Mouse (Mus musculus): ENCODE measurements around the gene Slc25a25. TPM values are rescaled to one million over a fixed set of nuclear protein-coding genes. Genes with fewer than 3 reads are reported as not detected.

The Slc25a25 gene
- total and polyA plus RNA-seq, 3 experiments = 6.6 to 10.0 (median 9.8) TPM

Other genes with a start within 250 kb of the Slc25a25 start
- gene Pomt1, start 214.9 kb downstream of the Slc25a25 start, total RNA-seq (2012; rRNA removed) = 16.0 and 16.7 TPM in 2 replicates
- 12.3 and 13.6 TPM in 2 replicates for gene Pomt1, start 214.9 kb downstream of the Slc25a25 start, total RNA-seq (2014; rRNA removed)
- 13.1 and 16.0 TPM in 2 replicates for gene Pomt1, start 214.9 kb downstream of the Slc25a25 start, polyA plus RNA-seq (2012; ENCODE audit: insufficient read length, low read depth)
- gene Uck1, start 191.3 kb downstream of the Slc25a25 start, total RNA-seq (2012; rRNA removed) = 45.0 and 47.2 TPM in 2 replicates
- gene Uck1, start 191.3 kb downstream of the Slc25a25 start, total RNA-seq (2014; rRNA removed) = 35.7 and 39.8 TPM in 2 replicates
- 33.6 and 33.7 TPM in 2 replicates for gene Uck1, start 191.3 kb downstream of the Slc25a25 start, polyA plus RNA-seq (2012; ENCODE audit: insufficient read length, low read depth)
- 21.2 and 23.0 TPM in 2 replicates for gene Golga2, start 164.1 kb downstream of the Slc25a25 start, total RNA-seq (2012; rRNA removed)
- gene Golga2, start 164.1 kb downstream of the Slc25a25 start, total RNA-seq (2014; rRNA removed) = 15.4 and 17.0 TPM in 2 replicates
- gene Golga2, start 164.1 kb downstream of the Slc25a25 start, polyA plus RNA-seq (2012; ENCODE audit: insufficient read length, low read depth) = 27.1 and 31.3 TPM in 2 replicates
- gene Swi5, start 163.4 kb downstream of the Slc25a25 start, total RNA-seq (2012; rRNA removed) = 295 and 327 TPM in 2 replicates
- gene Swi5, start 163.4 kb downstream of the Slc25a25 start, total RNA-seq (2014; rRNA removed) = 437 and 491 TPM in 2 replicates
- gene Swi5, start 163.4 kb downstream of the Slc25a25 start, polyA plus RNA-seq (2012; ENCODE audit: insufficient read length, low read depth) = 344 and 410 TPM in 2 replicates
- gene Ciz1, start 99.1 kb downstream of the Slc25a25 start, total RNA-seq (2012; rRNA removed) = 14.1 and 20.4 TPM in 2 replicates
- gene Ciz1, start 99.1 kb downstream of the Slc25a25 start, total RNA-seq (2014; rRNA removed) = 8.1 and 8.2 TPM in 2 replicates
- gene Ciz1, start 99.1 kb downstream of the Slc25a25 start, polyA plus RNA-seq (2012; ENCODE audit: insufficient read length, low read depth) = 47.0 and 47.3 TPM in 2 replicates
- 0.13 and 0.25 TPM in 2 replicates for gene Dnm1, start 98.1 kb downstream of the Slc25a25 start, total RNA-seq (2012; rRNA removed)
- gene Dnm1, start 98.1 kb downstream of the Slc25a25 start, total RNA-seq (2014; rRNA removed) = not detected in 2 replicates
- gene Dnm1, start 98.1 kb downstream of the Slc25a25 start, polyA plus RNA-seq (2012; ENCODE audit: insufficient read length, low read depth) = 0.20 TPM in 1 of 2 replicates, not detected in the other
- 32.4 and 41.2 TPM in 2 replicates for gene 1110008P14Rik, start 69.5 kb downstream of the Slc25a25 start, total RNA-seq (2012; rRNA removed)
- 20.2 and 27.8 TPM in 2 replicates for gene 1110008P14Rik, start 69.5 kb downstream of the Slc25a25 start, total RNA-seq (2014; rRNA removed)
- 16.8 and 24.3 TPM in 2 replicates for gene 1110008P14Rik, start 69.5 kb downstream of the Slc25a25 start, polyA plus RNA-seq (2012; ENCODE audit: insufficient read length, low read depth)
- gene Lcn2, start 63.2 kb downstream of the Slc25a25 start, total RNA-seq (2012; rRNA removed) = not detected in 2 replicates
- gene Lcn2, start 63.2 kb downstream of the Slc25a25 start, total RNA-seq (2014; rRNA removed) = not detected in 2 replicates
- gene Lcn2, start 63.2 kb downstream of the Slc25a25 start, polyA plus RNA-seq (2012; ENCODE audit: insufficient read length, low read depth) = not detected in 2 replicates
- gene Ptges2, start 55.5 kb downstream of the Slc25a25 start, total RNA-seq (2012; rRNA removed) = 19.6 and 21.3 TPM in 2 replicates
- 14.7 and 17.1 TPM in 2 replicates for gene Ptges2, start 55.5 kb downstream of the Slc25a25 start, total RNA-seq (2014; rRNA removed)
- gene Ptges2, start 55.5 kb downstream of the Slc25a25 start, polyA plus RNA-seq (2012; ENCODE audit: insufficient read length, low read depth) = 19.5 and 20.3 TPM in 2 replicates
- 3.3 and 3.5 TPM in 2 replicates for gene Naif1, start 988 bp downstream of the Slc25a25 start, total RNA-seq (2012; rRNA removed)
- 2.5 and 2.7 TPM in 2 replicates for gene Naif1, start 988 bp downstream of the Slc25a25 start, total RNA-seq (2014; rRNA removed)
- 5.0 and 6.5 TPM in 2 replicates for gene Naif1, start 988 bp downstream of the Slc25a25 start, polyA plus RNA-seq (2012; ENCODE audit: insufficient read length, low read depth)
- gene Fam102a, start 83.9 kb upstream of the Slc25a25 start, total RNA-seq (2012; rRNA removed) = 3.8 and 5.1 TPM in 2 replicates
- 1.3 and 1.7 TPM in 2 replicates for gene Fam102a, start 83.9 kb upstream of the Slc25a25 start, total RNA-seq (2014; rRNA removed)
- 6.7 and 7.8 TPM in 2 replicates for gene Fam102a, start 83.9 kb upstream of the Slc25a25 start, polyA plus RNA-seq (2012; ENCODE audit: insufficient read length, low read depth)
- 30.9 and 38.1 TPM in 2 replicates for gene Dpm2, start 119.4 kb upstream of the Slc25a25 start, total RNA-seq (2012; rRNA removed)
- gene Dpm2, start 119.4 kb upstream of the Slc25a25 start, total RNA-seq (2014; rRNA removed) = 29.8 and 33.8 TPM in 2 replicates
- 63.6 and 65.7 TPM in 2 replicates for gene Dpm2, start 119.4 kb upstream of the Slc25a25 start, polyA plus RNA-seq (2012; ENCODE audit: insufficient read length, low read depth)
- 0.64 and 1.3 TPM in 2 replicates for gene Pip5kl1, start 123.4 kb upstream of the Slc25a25 start, total RNA-seq (2012; rRNA removed)
- gene Pip5kl1, start 123.4 kb upstream of the Slc25a25 start, total RNA-seq (2014; rRNA removed) = 0.28 TPM in 1 of 2 replicates, not detected in the other
- gene Pip5kl1, start 123.4 kb upstream of the Slc25a25 start, polyA plus RNA-seq (2012; ENCODE audit: insufficient read length, low read depth) = 0.57 and 0.82 TPM in 2 replicates
- gene 9430097D07Rik, start 124.2 kb upstream of the Slc25a25 start, total RNA-seq (2012; rRNA removed) = 0.13 TPM in 1 of 2 replicates, not detected in the other
- not detected in 2 replicates for gene 9430097D07Rik, start 124.2 kb upstream of the Slc25a25 start, total RNA-seq (2014; rRNA removed)
- not detected in 2 replicates for gene 9430097D07Rik, start 124.2 kb upstream of the Slc25a25 start, polyA plus RNA-seq (2012; ENCODE audit: insufficient read length, low read depth)
- 51.9 and 57.4 TPM in 2 replicates for gene St6galnac4, start 135.7 kb upstream of the Slc25a25 start, total RNA-seq (2012; rRNA removed)
- gene St6galnac4, start 135.7 kb upstream of the Slc25a25 start, total RNA-seq (2014; rRNA removed) = 45.9 and 58.3 TPM in 2 replicates
- gene St6galnac4, start 135.7 kb upstream of the Slc25a25 start, polyA plus RNA-seq (2012; ENCODE audit: insufficient read length, low read depth) = 81.7 and 87.0 TPM in 2 replicates
- gene St6galnac6, start 148.3 kb upstream of the Slc25a25 start, total RNA-seq (2012; rRNA removed) = 13.9 and 14.3 TPM in 2 replicates
- 12.9 and 13.2 TPM in 2 replicates for gene St6galnac6, start 148.3 kb upstream of the Slc25a25 start, total RNA-seq (2014; rRNA removed)
- gene St6galnac6, start 148.3 kb upstream of the Slc25a25 start, polyA plus RNA-seq (2012; ENCODE audit: insufficient read length, low read depth) = 10.7 and 13.3 TPM in 2 replicates
- 2.9 and 3.9 TPM in 2 replicates for gene Ak1, start 170.3 kb upstream of the Slc25a25 start, total RNA-seq (2012; rRNA removed)
- gene Ak1, start 170.3 kb upstream of the Slc25a25 start, total RNA-seq (2014; rRNA removed) = 1.4 TPM in 2 replicates
- 1.5 and 2.8 TPM in 2 replicates for gene Ak1, start 170.3 kb upstream of the Slc25a25 start, polyA plus RNA-seq (2012; ENCODE audit: insufficient read length, low read depth)
- 0.13 TPM in 2 replicates for gene Eng, start 195.2 kb upstream of the Slc25a25 start, total RNA-seq (2012; rRNA removed)
- 0.08 TPM in 1 of 2 replicates, not detected in the other for gene Eng, start 195.2 kb upstream of the Slc25a25 start, total RNA-seq (2014; rRNA removed)
- gene Eng, start 195.2 kb upstream of the Slc25a25 start, polyA plus RNA-seq (2012; ENCODE audit: insufficient read length, low read depth) = 0.44 and 0.47 TPM in 2 replicates